Mouse (Mus musculus) kidney, postnatal 0 days (tissue): ENCODE measurements around the gene Tcl1b1. TPM values are rescaled to one million over a fixed set of nuclear protein-coding genes. Genes with fewer than 3 reads are reported as not detected.
"Not testable (repeated sequence)": the region's sequence is repeated elsewhere in the genome, so short reads cannot be mapped to it uniquely, and the experiment has no call there.

ENCODE experiments used
- ATAC-seq: fragments of 200-750 bp; cut with Nextera tagmentation; replicated peaks from 2 replicates; pipeline ENCODE4 v1.8.0; 2017; ENCODE audit warnings: low read depth, moderate number of reproducible peaks, moderate TSS enrichment, moderate library complexity; ENCODE audit not compliant: low FRiP score
- DNase-seq: peaks from one replicate; pipeline ENCODE4 v3.0.0-alpha.2; 2016; ENCODE audit warnings: low spot score
- H3K27ac ChIP-seq: fragments of 300-500 bp; sonication (generic); 2 replicates; pipeline ENCODE4 v1.5.1; 2014; ENCODE audit warnings: mild to moderate bottlenecking
- H3K27me3 ChIP-seq: fragments of 300-500 bp; sonication (generic); 2 replicates; pipeline ENCODE4 v1.6.1; 2014; ENCODE audit warnings: low read length, mixed read lengths; ENCODE audit not compliant: insufficient read depth
- H3K36me3 ChIP-seq: fragments of 300-500 bp; sonication (generic); 2 replicates; pipeline ENCODE4 v1.6.1; 2014; ENCODE audit warnings: low read length, mixed read lengths; ENCODE audit not compliant: insufficient read depth
- H3K4me1 ChIP-seq: fragments of 300-500 bp; sonication (generic); replicated peaks from 2 replicates; pipeline ENCODE4 v1.6.1; 2014; ENCODE audit warnings: antibody characterized with exemption, low read length, mixed read lengths; ENCODE audit not compliant: insufficient read depth
- H3K4me2 ChIP-seq: fragments of 300-500 bp; sonication (generic); 2 replicates; pipeline ENCODE4 v1.6.1; 2014; ENCODE audit warnings: mild to moderate bottlenecking, low read length, moderate library complexity, mixed read lengths
- H3K4me3 ChIP-seq: fragments of 300-500 bp; sonication (generic); replicated peaks from 2 replicates; pipeline ENCODE4 v1.5.1; 2014; ENCODE audit warnings: low read depth, low read length
- H3K9ac ChIP-seq: fragments of 300-500 bp; sonication (generic); 2 replicates; pipeline ENCODE4 v1.6.1; 2014; ENCODE audit warnings: low read depth, low read length
- H3K9me3 ChIP-seq: fragments of 300-500 bp; sonication (generic); replicated peaks from 2 replicates; pipeline ENCODE4 v1.6.1; 2016; ENCODE audit warnings: low read length, inconsistent platforms, mixed read lengths
- CTCF ChIP-seq: IDR thresholded peaks from 2 replicates; pipeline ENCODE4 v1.5.1; 2016; ENCODE audit warnings: antibody characterized with exemption, low read depth, mild to moderate bottlenecking, moderate library complexity
- WGBS: fragments of 180-500 bp; shearing (Covaris S2); extraction: QIAGEN DNeasy Blood & Tissue Kit; methylation state at CpG from one replicate; pipeline ENCODE4 v1.1.7; 2014; 5-methylcytosine and 5-hydroxymethylcytosine counted together
- polyA plus RNA-seq: library from polyadenylated mRNA; unstranded; fragments of >200 nt; fragmentation: Nextera tagmentation; extraction: Ambion mirVana; gene quantifications from 2 replicates; pipeline ENCODE4 v1.2.1, GENCODE M21; 2015

Gene Tcl1b1
- polyA plus RNA-seq, 1 experiment from 2014 or later = not detected

- Histone ChIP-seq H3K27ac (no peak overlapping the region), H3K4me1 (no peaks in the 10 kb centered on the region), H3K4me2 (no peak overlapping the region), H3K27me3 (no peaks in the 10 kb centered on the region), H3K4me3 (no peak overlapping the region), H3K9ac (no peak overlapping the region), H3K9me3 (no peaks in the 10 kb centered on the region), H3K36me3 (no peaks in the 10 kb centered on the region)
- 51% methylated on average over 3 of the region's 3 CpGs for WGBS
- ATAC-seq (no peak), DNase-seq (no peak)
- no peak for TF ChIP-seq CTCF
Measured at GRCm38 (mm10) chr12:105166734-105167133, 7.2 kb downstream of the Tcl1b1 start.

- Histone ChIP-seq H3K27me3 (no peaks in the 10 kb centered on the region), H3K9ac (no peak overlapping the region), H3K4me2 (no peak overlapping the region), H3K36me3 (no peaks in the 10 kb centered on the region), H3K9me3 (no peaks in the 10 kb centered on the region), H3K27ac (no peak overlapping the region), H3K4me3 (no peak overlapping the region), H3K4me1 (no peaks in the 10 kb centered on the region)
- DNase-seq = no peak
- no peak for TF ChIP-seq CTCF
- ATAC-seq = no peak
- 82% methylated on average over 2 of the region's 2 CpGs for WGBS
Measured at GRCm38 (mm10) chr12:105173366-105173765, 13.9 kb downstream of the Tcl1b1 start.

GRCm38 (mm10) chr12:105174318-105174717, 14.8 kb downstream of the Tcl1b1 start:
- peak; percentile 48 for TF ChIP-seq CTCF
- H3K27ac ChIP-seq, ATAC-seq, H3K9me3 ChIP-seq, DNase-seq, H3K27me3 ChIP-seq, H3K4me3 ChIP-seq, H3K4me2 ChIP-seq, H3K9ac ChIP-seq, H3K36me3 ChIP-seq, H3K4me1 ChIP-seq: not testable (repeated sequence)
- 41% methylated on average over 2 of the region's 2 CpGs for WGBS

GRCm38 (mm10) chr12:105176044-105176443, 16.6 kb downstream of the Tcl1b1 start, which contains the start of gene Tcl1b5:
Gene Tcl1b5 (plus strand): TSS chr12:105176344.
- H3K4me3 ChIP-seq, H3K4me2 ChIP-seq, H3K9ac ChIP-seq, H3K9me3 ChIP-seq, H3K27ac ChIP-seq, H3K27me3 ChIP-seq, ATAC-seq, H3K4me1 ChIP-seq, H3K36me3 ChIP-seq, DNase-seq: not testable (repeated sequence)
- 63% methylated on average over 3 of the region's 3 CpGs for WGBS

GRCm38 (mm10) chr12:105181040-105181644, 21.7 kb downstream of the Tcl1b1 start:
- not testable (repeated sequence) for H3K4me1 ChIP-seq, H3K27ac ChIP-seq, H3K9me3 ChIP-seq, H3K27me3 ChIP-seq, ATAC-seq, DNase-seq, H3K36me3 ChIP-seq, H3K4me3 ChIP-seq, H3K9ac ChIP-seq, H3K4me2 ChIP-seq
- 61% methylated on average over 4 of the region's 4 CpGs for WGBS

- not testable (repeated sequence) for H3K4me3 ChIP-seq, DNase-seq, H3K9me3 ChIP-seq, H3K36me3 ChIP-seq, H3K9ac ChIP-seq, H3K4me1 ChIP-seq, H3K4me2 ChIP-seq, ATAC-seq, H3K27ac ChIP-seq, H3K27me3 ChIP-seq
- WGBS = 51% methylated on average over 2 of the region's 2 CpGs
- TF ChIP-seq CTCF = peak; percentile 52; the same call in 1 of the 2 replicates
Measured at GRCm38 (mm10) chr12:105188980-105189379, 29.5 kb downstream of the Tcl1b1 start.

- H3K4me1 ChIP-seq, H3K9ac ChIP-seq, H3K4me2 ChIP-seq, DNase-seq, H3K36me3 ChIP-seq, ATAC-seq, H3K9me3 ChIP-seq, H3K27ac ChIP-seq, H3K27me3 ChIP-seq, H3K4me3 ChIP-seq: not testable (repeated sequence)
- 90% methylated on average over 6 of the region's 6 CpGs for WGBS
Measured at GRCm38 (mm10) chr12:105190743-105191142, 31.3 kb downstream of the Tcl1b1 start, which contains the start of gene Tcl1b3. Gene Tcl1b3 (plus strand): TSS chr12:105191043.

GRCm38 (mm10) chr12:105199684-105200497, 40.4 kb downstream of the Tcl1b1 start:
- H3K9me3 ChIP-seq, ATAC-seq, H3K36me3 ChIP-seq, H3K27me3 ChIP-seq, DNase-seq, H3K4me3 ChIP-seq, H3K4me2 ChIP-seq, H3K27ac ChIP-seq, H3K4me1 ChIP-seq, H3K9ac ChIP-seq: not testable (repeated sequence)
- 69% methylated on average over 7 of the region's 7 CpGs for WGBS

GRCm38 (mm10) chr12:105201657-105202056, 42.2 kb downstream of the Tcl1b1 start, which contains the start of gene Tcl1b4:
Gene Tcl1b4 (plus strand): TSS chr12:105201957.
- ATAC-seq, H3K9ac ChIP-seq, H3K4me3 ChIP-seq, H3K27me3 ChIP-seq, H3K4me1 ChIP-seq, DNase-seq, H3K9me3 ChIP-seq, H3K27ac ChIP-seq, H3K36me3 ChIP-seq, H3K4me2 ChIP-seq: not testable (repeated sequence)
- 65% methylated on average over 1 of the region's 1 CpGs for WGBS
